Mouse (Mus musculus) kidney, postnatal 10 days (tissue): ENCODE data around the gene Mex3d.
A peak's percentile ranks its signal among the peaks of the same experiment; 100 is the strongest.
"Not testable (repeated sequence)": the region's sequence is repeated elsewhere in the genome, so short reads cannot be mapped to it uniquely, and the experiment has no call there.

Experiments used
- DNase-seq: peaks from one replicate; pipeline ENCODE4 v3.0.0; 2021; ENCODE audit warnings: mixed read lengths

Gene Mex3d

DNA sequence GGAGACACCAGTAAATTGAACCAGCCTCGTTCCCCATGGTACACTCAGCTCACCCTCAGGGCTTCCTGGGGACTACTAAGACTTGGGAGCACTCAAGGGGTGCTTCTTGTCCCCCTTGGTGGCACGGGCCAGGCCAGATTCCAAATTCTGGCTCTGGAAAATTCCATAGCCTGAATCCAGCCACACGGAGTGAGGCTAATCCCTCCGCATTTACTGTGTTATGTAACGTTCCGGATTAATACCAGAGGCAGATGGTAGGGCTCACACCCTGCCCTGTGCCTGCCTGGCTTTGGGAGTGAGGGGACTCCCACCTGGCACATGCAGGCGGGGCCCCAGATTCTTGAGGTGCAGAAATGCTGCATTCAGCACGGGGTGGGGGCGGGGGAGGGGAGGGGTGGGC is 32.0 kb downstream of the Mex3d start:
- no peak for DNase-seq

GRCm38 (mm10) chr10:80352727-80353126 is 34.7 kb downstream of the Mex3d start:
- DNase-seq = no peak

GRCm38 (mm10) chr10:80351896-80352295 is 35.6 kb downstream of the Mex3d start:
- DNase-seq = peak; percentile 62

DNA sequence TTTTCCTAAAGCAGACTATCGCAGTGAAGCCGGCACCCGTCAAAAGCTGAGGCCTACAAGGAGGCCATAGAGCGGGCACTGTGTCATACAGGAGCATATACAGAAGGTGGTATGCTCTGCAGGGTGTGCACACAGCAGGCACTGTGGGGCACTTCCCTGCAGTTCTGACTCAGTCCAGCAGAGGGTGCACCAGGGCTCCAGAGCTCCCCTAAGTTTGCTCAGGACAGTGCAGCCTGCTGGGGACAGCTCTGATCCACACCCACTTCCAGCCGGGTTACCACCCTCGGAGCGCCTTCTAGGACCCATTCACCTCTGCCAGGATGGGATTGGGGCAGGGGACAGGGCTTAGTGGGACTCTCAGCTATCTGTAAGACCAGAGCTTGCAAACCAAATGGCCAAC is 37.2 kb downstream of the Mex3d start:
- peak; percentile 94 for DNase-seq

DNA sequence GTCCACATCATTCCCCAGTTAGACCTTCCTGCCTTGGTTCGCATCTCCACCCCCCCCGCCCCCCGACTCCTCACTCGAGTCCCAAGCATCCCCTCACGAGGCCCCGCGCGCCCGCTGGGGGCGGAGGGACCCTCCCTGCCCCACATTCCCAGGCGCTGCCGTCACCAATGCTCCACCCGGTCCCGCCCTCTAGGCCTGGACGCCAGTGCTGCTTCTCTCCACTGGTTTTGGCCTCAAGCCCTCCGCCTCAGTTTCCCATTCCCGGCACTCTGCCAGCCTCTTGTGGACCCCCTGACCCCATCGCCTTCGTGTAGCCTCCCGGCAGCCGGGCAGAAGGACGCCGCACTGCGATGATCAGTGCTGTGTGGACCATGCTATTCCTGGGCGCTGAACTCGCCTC is 38.5 kb downstream of the Mex3d start:
- peak; percentile 50 for DNase-seq

DNA sequence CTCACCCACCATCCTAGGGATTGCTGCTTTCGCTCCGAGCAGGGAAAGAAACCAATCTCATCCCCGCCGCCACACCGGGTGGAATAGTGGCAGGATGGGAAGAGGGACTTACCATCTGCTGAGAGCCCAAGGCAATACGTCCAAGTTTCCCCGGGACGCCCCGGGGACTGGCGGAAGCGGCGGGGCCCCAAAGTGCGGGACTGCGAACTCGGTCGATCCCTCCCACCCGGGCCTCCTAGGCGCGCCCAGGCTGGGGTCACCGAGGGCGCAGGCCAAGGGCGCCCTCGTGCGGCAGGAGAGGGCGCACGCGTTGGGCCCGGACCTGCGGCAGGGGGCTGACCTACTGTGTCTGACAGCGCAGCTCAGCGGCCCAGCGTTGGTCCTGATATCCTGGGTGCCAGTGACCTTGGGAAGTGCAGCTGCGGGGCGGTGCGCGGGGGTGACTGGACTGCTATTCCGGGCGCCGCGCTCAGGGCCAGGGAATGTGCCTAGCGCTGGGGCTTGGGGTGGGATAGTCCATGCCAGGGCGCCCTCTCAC is 39.1 kb downstream of the Mex3d start, which contains the start of gene Adamtsl5:
Gene Adamtsl5 (minus strand): TSS at position 169 of the 538 bp plus-strand sequence.
- DNase-seq = peak; percentile 70

GRCm38 (mm10) chr10:80347514-80347967 is 39.9 kb downstream of the Mex3d start:
- no peak for DNase-seq

- not testable (repeated sequence) for DNase-seq
Observed at GRCm38 (mm10) chr10:80345929-80346328, 41.5 kb downstream of the Mex3d start.

- peak; percentile 50 for DNase-seq
Observed at GRCm38 (mm10) chr10:80345122-80345521, 42.3 kb downstream of the Mex3d start.

GRCm38 (mm10) chr10:80344131-80344661 is 43.3 kb downstream of the Mex3d start:
- no peak for DNase-seq

- no peak for DNase-seq
Observed at GRCm38 (mm10) chr10:80343425-80343895, 44.0 kb downstream of the Mex3d start.

GRCm38 (mm10) chr10:80342749-80343424 is 44.6 kb downstream of the Mex3d start:
- DNase-seq = peak; percentile 78

DNA sequence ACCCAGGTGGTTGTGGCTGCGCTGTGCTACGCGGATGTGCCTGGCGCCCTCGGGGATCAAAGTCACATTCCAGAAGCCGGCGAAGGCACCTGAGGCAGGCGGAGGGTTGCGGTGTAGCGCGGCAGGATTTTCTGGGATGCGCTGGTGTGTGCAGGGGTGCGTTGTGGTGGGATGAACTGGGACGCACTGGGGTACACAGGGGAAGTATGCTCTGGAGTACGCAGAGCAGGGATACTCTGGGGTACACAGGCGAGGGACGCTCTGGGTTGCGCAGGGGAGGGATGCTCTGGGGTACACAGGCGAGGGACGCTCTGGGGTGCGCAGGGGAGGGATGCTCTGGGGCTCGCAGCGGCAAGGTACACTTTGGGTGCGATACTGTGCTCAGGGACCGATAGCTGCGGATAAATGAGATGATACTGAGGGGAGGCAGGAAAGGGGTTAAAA is 45.1 kb downstream of the Mex3d start:
- no peak for DNase-seq

DNA sequence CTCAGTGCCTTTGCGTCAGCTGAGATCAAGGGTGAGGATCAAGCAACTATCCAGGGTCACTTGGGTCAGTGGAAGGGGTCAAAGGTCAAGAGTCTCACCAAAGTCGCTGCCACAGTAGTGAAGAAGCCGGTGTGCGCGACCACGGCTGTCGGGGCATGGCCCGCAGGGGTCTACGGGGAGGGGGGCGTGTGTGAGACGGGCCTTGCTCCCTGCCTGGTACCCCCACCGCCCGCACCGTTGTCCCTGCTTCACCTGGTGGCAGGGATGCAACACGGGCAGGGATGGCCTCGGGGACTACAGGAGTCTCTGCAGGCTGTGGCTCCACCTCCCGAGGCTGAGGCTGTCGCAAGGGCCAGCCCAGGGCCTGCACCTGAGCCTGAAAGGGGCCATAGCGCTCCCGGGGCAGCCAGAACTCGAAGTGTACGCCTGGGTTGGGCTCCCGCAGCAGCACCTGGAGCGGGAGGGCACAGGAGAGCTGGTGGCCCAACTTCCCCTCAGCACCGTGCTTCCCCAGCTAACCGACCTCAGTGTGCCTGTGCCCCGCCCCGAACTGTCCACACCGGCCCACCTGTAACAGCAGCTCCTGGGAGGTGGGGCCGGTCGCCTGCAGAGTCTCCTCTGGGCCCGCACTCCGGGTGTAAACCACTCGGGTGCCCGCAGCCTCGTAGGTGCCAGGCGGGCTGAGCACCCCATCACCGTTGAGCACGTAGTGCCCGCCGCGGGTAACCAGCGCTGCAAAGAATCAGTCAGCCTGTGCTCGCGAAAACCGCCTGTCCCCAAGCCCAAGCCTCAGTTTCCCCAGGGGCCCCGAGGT is 45.8 kb downstream of the Mex3d start:
- no peak for DNase-seq

GRCm38 (mm10) chr10:80341026-80341425 is 46.4 kb downstream of the Mex3d start:
- no peak for DNase-seq

DNA sequence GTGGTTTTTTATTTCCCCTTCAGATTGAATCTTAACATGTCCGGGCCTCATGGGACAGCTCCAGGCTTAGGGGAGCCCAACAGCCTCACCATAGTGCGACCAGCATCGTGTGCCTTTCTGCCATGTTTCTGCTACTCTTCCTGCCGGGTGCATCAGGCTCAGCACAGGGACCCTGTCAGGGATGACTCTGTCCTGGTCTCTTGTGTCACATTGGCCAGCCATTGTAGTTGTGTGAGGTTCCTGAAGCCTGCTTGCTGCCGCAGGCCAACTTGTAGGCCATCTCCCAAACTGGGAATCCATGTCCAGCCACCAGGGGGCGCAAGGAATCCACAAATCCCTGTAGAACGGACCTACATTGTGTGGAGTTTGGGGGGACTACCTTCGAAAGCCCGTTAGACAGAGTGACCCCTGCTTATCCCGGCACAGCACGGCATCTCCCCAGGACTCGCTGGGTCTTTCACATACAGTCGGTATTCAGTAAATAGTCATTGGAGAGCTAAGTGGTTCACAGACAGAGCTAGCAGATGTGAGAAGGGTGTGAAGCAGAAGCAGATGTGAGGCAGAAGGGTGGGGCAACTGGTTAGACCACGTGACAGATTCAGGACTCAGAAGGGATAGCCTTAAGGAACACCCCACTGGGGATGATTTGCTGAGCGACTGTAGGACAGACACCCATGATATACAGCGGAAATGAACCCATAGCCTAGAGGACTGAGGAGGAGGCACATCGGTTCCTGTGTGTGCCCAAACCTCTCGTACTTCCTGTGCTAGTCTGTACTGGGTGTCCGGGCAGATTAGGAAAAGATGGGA is 47.3 kb downstream of the Mex3d start:
- DNase-seq = peak; percentile 92

GRCm38 (mm10) chr10:80336263-80336662 is 51.2 kb downstream of the Mex3d start:
- DNase-seq = no peak

GRCm38 (mm10) chr10:80332525-80332989 is 54.9 kb downstream of the Mex3d start:
- DNase-seq = no peak

DNA sequence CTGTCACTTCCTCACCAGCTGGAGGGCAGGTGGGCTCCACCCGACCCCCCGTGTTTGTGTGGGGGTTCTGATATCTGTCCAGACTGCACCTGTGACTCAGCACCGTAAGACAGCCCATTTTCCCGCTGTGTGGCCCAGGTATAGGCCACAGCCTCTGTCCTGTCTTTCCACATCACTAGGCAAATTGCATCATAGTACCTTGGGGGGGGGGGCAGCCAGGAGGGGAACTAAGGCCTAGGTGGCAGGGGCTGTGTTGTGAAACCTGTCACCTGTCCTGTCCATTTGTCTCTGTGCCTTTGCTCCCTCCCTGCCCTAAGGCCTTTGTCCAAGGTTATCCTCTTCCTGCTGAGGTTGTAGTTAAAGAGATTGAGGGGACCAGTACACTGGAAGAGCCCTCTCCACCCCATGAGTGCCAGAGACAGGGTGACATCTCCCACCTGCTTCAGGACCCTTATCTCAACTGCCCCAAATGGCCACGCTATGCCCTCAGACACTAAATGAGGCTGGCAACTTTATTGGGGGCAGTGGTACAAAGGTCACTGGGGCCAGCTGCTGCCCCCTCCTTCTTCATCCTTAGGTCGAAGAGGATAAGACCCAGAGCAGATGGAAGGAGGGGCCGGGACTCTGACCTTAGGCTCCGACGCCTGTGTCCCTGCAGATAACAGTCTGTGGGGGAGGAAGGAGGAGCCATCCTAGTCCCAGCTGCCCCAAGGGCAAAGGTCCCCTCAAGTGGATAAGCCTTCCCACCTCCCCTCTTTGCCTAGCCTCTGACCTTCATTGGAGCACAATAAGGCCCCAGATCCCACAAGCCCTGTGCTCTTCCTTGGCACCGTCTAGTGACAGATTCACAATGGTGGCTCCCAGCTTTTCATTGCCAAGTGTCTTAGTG is 55.6 kb downstream of the Mex3d start:
- no peak for DNase-seq

DNA sequence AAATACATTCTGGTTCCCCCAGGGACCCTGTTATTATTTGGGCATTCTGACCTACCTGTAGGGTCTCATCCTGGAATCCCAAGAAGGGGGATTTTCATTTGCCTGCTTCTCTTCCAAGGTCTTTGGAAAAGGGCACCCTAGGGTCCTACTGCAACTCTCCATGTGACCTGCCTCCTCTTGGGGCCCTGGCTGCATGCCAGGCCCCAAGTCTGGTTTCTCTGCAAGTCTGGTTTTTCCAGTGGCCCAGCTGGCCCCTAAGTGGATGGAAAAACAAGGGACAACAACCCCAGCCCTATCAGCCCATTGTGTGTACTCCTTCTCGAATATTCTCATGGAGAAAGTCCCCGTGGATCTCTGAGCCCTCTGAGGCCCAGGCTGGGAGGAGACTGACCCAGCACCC is 56.6 kb downstream of the Mex3d start:
- DNase-seq = no peak
